Mouse (Mus musculus) kidney, adult 2 months (tissue): ENCODE measurements around the gene Snrpg.

Experiments used
- CTCF ChIP-seq: fragments of 200-500 bp; conservative IDR thresholded peaks from 2 replicates; pipeline ENCODE4 v1.5.1; 2011; ENCODE audit warnings: low read depth, mild to moderate bottlenecking, control low read depth, low read length, moderate library complexity, mixed read lengths; ENCODE audit not compliant: insufficient read depth, insufficient read length
- POLR2A ChIP-seq: fragments of 200-500 bp; IDR thresholded peaks from one replicate; pipeline ENCODE4 v1.6.1; 2011; ENCODE audit warnings: low read depth, low read length, control low read depth

DNA sequence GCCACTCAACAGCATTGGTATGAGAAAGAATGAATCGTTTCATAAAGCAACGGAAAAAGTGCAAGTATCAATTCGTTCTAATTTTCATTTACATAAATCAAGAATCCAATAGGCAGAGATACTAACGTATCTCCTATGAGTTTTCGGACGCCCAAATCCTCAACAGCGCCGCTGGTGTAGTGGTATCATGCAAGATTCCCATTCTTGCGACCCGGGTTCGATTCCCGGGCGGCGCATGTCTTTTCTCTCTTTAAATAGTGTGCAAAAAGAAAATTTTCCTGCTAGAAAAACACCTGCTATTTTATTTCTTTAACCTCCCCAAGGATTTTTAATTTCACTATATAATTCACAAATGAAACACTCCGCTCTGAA lies 32.6 kb downstream of the Snrpg start:
- TF ChIP-seq POLR2A (no peak), CTCF (no peak)
